Mouse (Mus musculus) stomach, embryonic 15.5 days (tissue): ENCODE results near the gene Slc43a3. TPM values are rescaled to one million over a fixed set of nuclear protein-coding genes. Genes with fewer than 3 reads are reported as not detected.

ENCODE experiments used
- ATAC-seq: fragments of 200-750 bp; cut with Nextera tagmentation; 2 replicates; pipeline ENCODE4 v1.8.0; 2017; ENCODE audit warnings: low read depth, moderate number of reproducible peaks, moderate TSS enrichment; ENCODE audit not compliant: insufficient read depth, low FRiP score
- H3K27ac ChIP-seq: fragments of 300-500 bp; sonication (generic); 2 replicates; pipeline ENCODE4 v1.5.1; 2015; ENCODE audit warnings: mild to moderate bottlenecking, inconsistent platforms
- H3K27me3 ChIP-seq: fragments of 300-500 bp; sonication (generic); replicated peaks from 2 replicates; pipeline ENCODE4 v1.6.1; 2015; ENCODE audit warnings: inconsistent platforms
- H3K36me3 ChIP-seq: fragments of 300-500 bp; sonication (generic); 2 replicates; pipeline ENCODE4 v1.6.1; 2015; ENCODE audit warnings: inconsistent platforms
- H3K4me1 ChIP-seq: fragments of 300-500 bp; sonication (generic); 2 replicates; pipeline ENCODE4 v1.6.1; 2015; ENCODE audit warnings: inconsistent platforms
- H3K4me2 ChIP-seq: fragments of 300-500 bp; sonication (generic); 2 replicates; pipeline ENCODE4 v1.6.1; 2015; ENCODE audit warnings: mild to moderate bottlenecking, inconsistent platforms
- H3K4me3 ChIP-seq: fragments of 300-500 bp; sonication (generic); replicated peaks from 2 replicates; pipeline ENCODE4 v1.5.1; 2015; ENCODE audit warnings: inconsistent platforms
- H3K9ac ChIP-seq: fragments of 300-500 bp; sonication (generic); 2 replicates; pipeline ENCODE4 v1.6.1; 2015; ENCODE audit warnings: inconsistent platforms
- H3K9me3 ChIP-seq: fragments of 300-500 bp; sonication (generic); 2 replicates; pipeline ENCODE4 v1.6.1; 2016; ENCODE audit warnings: inconsistent platforms
- WGBS: fragments of 180-500 bp; shearing (Covaris S2); methylation state at CpG from one replicate; pipeline ENCODE4 v1.1.7; 2015; 5-methylcytosine and 5-hydroxymethylcytosine counted together
- microRNA-seq: library from miRNA; unstranded; fragments of <30 nt; microRNA quantifications from one replicate; pipeline ENCODE4, GENCODE M21; 2016
- polyA plus RNA-seq: library from polyadenylated mRNA; unstranded; fragments of >200 nt; fragmentation: Nextera tagmentation; extraction: Ambion mirVana; gene quantifications from 2 replicates; pipeline ENCODE4 v1.2.1, GENCODE M21; 2015

Slc43a3 gene
- polyA plus RNA-seq, 1 experiment from 2014 or later = 47.4 TPM

DNA sequence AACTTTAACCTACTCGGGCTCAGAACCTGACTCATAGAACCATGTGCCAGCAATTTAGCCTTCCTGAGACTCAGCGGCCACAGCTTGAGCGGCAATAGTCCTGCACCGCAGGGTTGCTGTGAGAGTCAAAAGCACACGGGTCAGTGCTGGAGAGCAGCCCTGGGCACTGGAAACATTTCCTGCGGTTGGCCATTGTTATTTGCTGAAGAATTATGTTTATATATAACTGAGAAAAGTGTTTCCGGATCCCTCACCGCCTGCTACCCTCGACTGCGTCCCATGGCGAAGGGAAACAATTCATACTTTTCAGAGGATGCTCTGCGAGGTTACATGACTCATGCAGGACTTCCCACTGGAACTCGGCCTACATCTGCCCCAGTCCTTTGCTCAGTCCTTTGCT is 65.1 kb downstream of the Slc43a3 start:
- no peaks in the 10 kb centered on the region for H3K27me3 ChIP-seq
- H3K4me3 ChIP-seq = no peak overlapping the region
- no peak for ATAC-seq
- no peaks in the 10 kb centered on the region for H3K36me3 ChIP-seq
- H3K4me2 ChIP-seq = no peak overlapping the region
- H3K4me1 ChIP-seq = no peaks in the 10 kb centered on the region
- 68% methylated on average over 13 of the region's 13 CpGs for WGBS
- H3K27ac ChIP-seq = no peak overlapping the region
- H3K9ac ChIP-seq = no peak overlapping the region
- H3K9me3 ChIP-seq = no peaks in the 10 kb centered on the region

DNA sequence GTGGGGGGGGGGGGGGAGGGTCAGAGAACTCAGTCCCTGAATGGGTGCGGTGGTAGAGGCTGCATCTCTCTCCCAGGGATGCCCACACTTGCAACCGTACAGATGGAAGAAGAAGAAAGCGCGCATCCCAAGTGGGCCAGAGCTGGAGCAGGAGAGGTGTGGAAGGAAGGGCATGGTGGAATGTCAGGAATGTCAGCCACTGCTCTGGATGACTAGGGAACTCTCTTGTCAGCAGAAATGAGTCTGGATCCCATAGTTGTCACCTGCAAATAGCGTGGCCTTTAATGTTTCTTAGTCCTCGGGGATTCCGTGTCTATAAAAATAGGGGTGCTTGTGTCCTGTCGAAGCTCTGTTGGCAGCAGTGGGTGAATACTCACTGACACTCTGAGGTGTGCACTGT is 66.2 kb downstream of the Slc43a3 start:
- no peak overlapping the region for H3K9ac ChIP-seq
- H3K9me3 ChIP-seq = no peaks in the 10 kb centered on the region
- H3K27me3 ChIP-seq = no peaks in the 10 kb centered on the region
- no peak for ATAC-seq
- H3K4me3 ChIP-seq = no peak overlapping the region
- H3K4me2 ChIP-seq = no peak overlapping the region
- no peaks in the 10 kb centered on the region for H3K4me1 ChIP-seq
- 67% methylated on average over 8 of the region's 8 CpGs for WGBS
- no peak overlapping the region for H3K27ac ChIP-seq
- H3K36me3 ChIP-seq = no peaks in the 10 kb centered on the region

DNA sequence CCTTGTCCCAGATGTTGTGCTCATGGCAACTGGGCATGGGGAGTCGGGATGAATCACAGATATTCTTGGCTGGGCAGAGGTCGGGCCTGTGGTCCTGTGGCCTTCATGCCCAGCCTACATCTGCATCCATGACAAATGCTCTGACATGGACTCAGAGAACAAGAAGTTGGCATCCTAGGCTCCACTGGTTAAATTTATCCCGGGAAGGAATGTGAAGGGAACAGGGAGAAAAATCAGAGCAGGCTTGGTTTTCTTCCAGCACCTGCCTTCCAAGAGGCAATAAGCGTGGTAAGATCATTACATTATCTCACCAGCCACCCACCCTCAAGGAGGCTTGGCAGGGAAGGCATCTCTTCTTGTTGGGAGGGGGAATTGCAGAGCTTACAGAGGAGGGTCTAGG is 68.0 kb downstream of the Slc43a3 start:
- Histone ChIP-seq H3K36me3 (no peaks in the 10 kb centered on the region), H3K27ac (no peak overlapping the region), H3K4me1 (no peaks in the 10 kb centered on the region), H3K4me2 (no peak overlapping the region), H3K9ac (no peak overlapping the region), H3K4me3 (no peak overlapping the region), H3K27me3 (no peaks in the 10 kb centered on the region), H3K9me3 (no peaks in the 10 kb centered on the region)
- no peak for ATAC-seq
- WGBS = 84% methylated on average over 4 of the region's 4 CpGs

- no peak overlapping the region for H3K9ac ChIP-seq
- H3K9me3 ChIP-seq = no peaks in the 10 kb centered on the region
- H3K4me3 ChIP-seq = no peak overlapping the region
- 0 out of 2 replicates have a peak, but pooled peaks cover 3% of the 10 kb centered on the region for H3K4me1 ChIP-seq
- no peak overlapping the region for H3K27ac ChIP-seq
- no peaks in the 10 kb centered on the region for H3K36me3 ChIP-seq
- H3K4me2 ChIP-seq = no peak overlapping the region
- ATAC-seq = no peak
- no peaks in the 10 kb centered on the region for H3K27me3 ChIP-seq
- WGBS = 79% methylated on average over 7 of the region's 7 CpGs
Observed at GRCm38 (mm10) chr2:85006600-85006999, 70.2 kb downstream of the Slc43a3 start.

DNA sequence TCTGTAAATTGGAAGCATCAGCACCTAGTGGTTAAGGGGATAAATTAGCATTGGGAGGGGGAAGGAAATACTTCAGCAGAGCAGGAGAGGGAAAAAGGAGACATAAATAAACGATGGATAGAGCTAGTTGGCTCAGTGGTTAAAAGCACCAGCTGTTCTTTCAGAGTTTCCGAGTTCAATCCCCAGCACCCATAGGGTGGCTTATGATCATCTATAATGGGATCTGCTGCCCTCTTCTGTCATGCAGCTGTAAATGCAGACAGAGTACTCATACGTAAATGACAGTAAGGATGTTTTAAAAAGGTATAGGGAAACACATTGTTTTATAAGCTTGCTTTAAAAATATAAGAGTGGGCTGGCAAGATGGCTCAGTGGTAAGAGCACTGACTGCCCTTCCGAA is 71.3 kb downstream of the Slc43a3 start:
- 26% methylated on average over 4 of the region's 4 CpGs for whole genome bisulfite sequencing
- Histone ChIP-seq H3K9me3 (no peaks in the 10 kb centered on the region), H3K27me3 (no peaks in the 10 kb centered on the region), H3K4me2 (no peak overlapping the region), H3K36me3 (no peaks in the 10 kb centered on the region), H3K27ac (no peak overlapping the region), H3K4me3 (no peak overlapping the region), H3K9ac (no peak overlapping the region), H3K4me1 (0 out of 2 replicates have a peak, but pooled peaks cover 6% of the 10 kb centered on the region)
- ATAC-seq = no peak

Small RNA genes within 50 kb of the gene (microRNA-seq; reads per million reads assigned to microRNA genes)
- not detected for gene Gm24332

Other genes starting within 250 kb of the Slc43a3 start
- 27.8 and 28.5 TPM in 2 replicates for gene Zdhhc5, start 221.4 kb upstream of the Slc43a3 start, polyA plus RNA-seq
- gene Clp1, start 209.2 kb upstream of the Slc43a3 start, polyA plus RNA-seq = 23.7 and 26.9 TPM in 2 replicates
- gene Ypel4, start 202.5 kb upstream of the Slc43a3 start, polyA plus RNA-seq = 7.5 and 11.0 TPM in 2 replicates
- gene Gm19426, start 192.9 kb upstream of the Slc43a3 start, polyA plus RNA-seq = 6.7 and 7.2 TPM in 2 replicates
- gene Serping1, start 161.1 kb upstream of the Slc43a3 start, polyA plus RNA-seq = 76.0 and 79.6 TPM in 2 replicates
- gene Ube2l6, start 137.8 kb upstream of the Slc43a3 start, polyA plus RNA-seq = 52.7 and 79.0 TPM in 2 replicates
- gene Smtnl1, start 113.9 kb upstream of the Slc43a3 start, polyA plus RNA-seq = 0.08 and 0.19 TPM in 2 replicates
- gene Timm10, start 109.6 kb upstream of the Slc43a3 start, polyA plus RNA-seq = 47.2 and 50.4 TPM in 2 replicates
- gene Slc43a1, start 97.7 kb upstream of the Slc43a3 start, polyA plus RNA-seq = 19.5 and 26.3 TPM in 2 replicates
- gene Rtn4rl2, start 49.9 kb upstream of the Slc43a3 start, polyA plus RNA-seq = 0.85 and 0.91 TPM in 2 replicates
- 1.8 and 4.0 TPM in 2 replicates for gene Prg2, start 43.9 kb downstream of the Slc43a3 start, polyA plus RNA-seq
- 0.51 TPM in 1 of 2 replicates, not detected in the other for gene Prg3, start 51.6 kb downstream of the Slc43a3 start, polyA plus RNA-seq
- gene Ssrp1, start 100.7 kb downstream of the Slc43a3 start, polyA plus RNA-seq = 242 and 244 TPM in 2 replicates
- 1.4 and 1.6 TPM in 2 replicates for gene P2rx3, start 100.9 kb downstream of the Slc43a3 start, polyA plus RNA-seq
- gene Tnks1bp1, start 111.4 kb downstream of the Slc43a3 start, polyA plus RNA-seq = 38.6 and 48.4 TPM in 2 replicates
- 65.3 and 72.1 TPM in 2 replicates for gene Aplnr, start 199.6 kb downstream of the Slc43a3 start, polyA plus RNA-seq